Mouse (Mus musculus) liver, embryonic 15.5 days (tissue): ENCODE results near the gene Kdf1. TPM values are rescaled to one million over a fixed set of nuclear protein-coding genes. Genes with fewer than 3 reads are reported as not detected.

Source experiments
- microRNA-seq: library from miRNA; unstranded; fragments of <30 nt; microRNA quantifications from one replicate; pipeline ENCODE4, GENCODE M21; 2016
- polyA plus RNA-seq: library from polyadenylated mRNA; unstranded; fragments of >200 nt; fragmentation: Nextera tagmentation; extraction: Ambion mirVana; gene quantifications from 2 replicates; pipeline ENCODE4 v1.2.1, GENCODE M21; 2015

Gene Kdf1
- polyA plus RNA-seq, 1 experiment from 2014 or later = 1.0 TPM

Small RNA genes lying within 50 kb of the gene (microRNA-seq; reads per million reads assigned to microRNA genes)
- not detected for gene Gm23158

Other genes starting within 250 kb of the Kdf1 start
- 35.8 and 42.3 TPM in 2 replicates for gene Tmem222, start 241.2 kb upstream of the Kdf1 start, polyA plus RNA-seq
- 8.1 and 8.5 TPM in 2 replicates for gene Wdtc1, start 165.5 kb upstream of the Kdf1 start, polyA plus RNA-seq
- gene Slc9a1, start 149.3 kb upstream of the Kdf1 start, polyA plus RNA-seq = 2.9 and 3.0 TPM in 2 replicates
- gene Tent5b, start 38.8 kb upstream of the Kdf1 start, polyA plus RNA-seq = 0.15 and 0.21 TPM in 2 replicates
- gene Trnp1, start 20.4 kb upstream of the Kdf1 start, polyA plus RNA-seq = 0.06 TPM in 1 of 2 replicates, not detected in the other
- gene Nudc, start 27.0 kb downstream of the Kdf1 start, polyA plus RNA-seq = 116 TPM in 2 replicates
- 0.97 and 1.2 TPM in 2 replicates for gene Nr0b2, start 34.4 kb downstream of the Kdf1 start, polyA plus RNA-seq
- gene Gpatch3, start 55.8 kb downstream of the Kdf1 start, polyA plus RNA-seq = 3.8 and 4.9 TPM in 2 replicates
- gene Gpn2, start 65.4 kb downstream of the Kdf1 start, polyA plus RNA-seq = 8.6 and 10.8 TPM in 2 replicates
- gene Sfn, start 83.2 kb downstream of the Kdf1 start, polyA plus RNA-seq = 0.47 and 0.69 TPM in 2 replicates
- gene Zdhhc18, start 131.2 kb downstream of the Kdf1 start, polyA plus RNA-seq = 1.2 and 1.9 TPM in 2 replicates
- gene Pigv, start 153.7 kb downstream of the Kdf1 start, polyA plus RNA-seq = 5.5 and 6.3 TPM in 2 replicates
- 7.6 and 9.3 TPM in 2 replicates for gene Arid1a, start 237.8 kb downstream of the Kdf1 start, polyA plus RNA-seq